Mouse (Mus musculus) small intestine, adult 2 months (tissue): ENCODE results near the gene Zfp704.

Experiments used
- CTCF ChIP-seq: fragments of 200-500 bp; IDR thresholded peaks from 2 replicates; pipeline ENCODE4 v1.5.1; 2012; ENCODE audit warnings: low read depth, mild to moderate bottlenecking, control low read depth, inconsistent platforms, low read length, moderate library complexity, mixed read lengths; ENCODE audit not compliant: insufficient replicate concordance, insufficient read length; ENCODE audit errors: extremely low read depth
- POLR2A ChIP-seq: fragments of 200-500 bp; IDR thresholded peaks from 2 replicates; pipeline ENCODE4 v1.6.1; 2012; ENCODE audit warnings: low read depth, mild to moderate bottlenecking, control low read depth, inconsistent platforms, low read length, moderate library complexity

- no peak for TF ChIP-seq CTCF
- no peak for TF ChIP-seq POLR2A
Measured at GRCm38 (mm10) chr3:9407801-9408200, 202.1 kb downstream of the Zfp704 start.
